Mouse (Mus musculus) heart, adult 2 months (tissue): ENCODE data around the gene H2-T24.

ENCODE experiments used
- CTCF ChIP-seq: fragments of 200-600 bp; IDR thresholded peaks from 2 replicates; pipeline ENCODE4 v1.8.1; 2022; ENCODE audit warnings: antibody characterized with exemption, mild to moderate bottlenecking, moderate library complexity
- POLR2A ChIP-seq: fragments of 200-500 bp; IDR thresholded peaks from 2 replicates; pipeline ENCODE4 v1.6.1; 2011; ENCODE audit warnings: mild to moderate bottlenecking, low read depth, low read length, control low read depth; ENCODE audit not compliant: insufficient read depth

DNA sequence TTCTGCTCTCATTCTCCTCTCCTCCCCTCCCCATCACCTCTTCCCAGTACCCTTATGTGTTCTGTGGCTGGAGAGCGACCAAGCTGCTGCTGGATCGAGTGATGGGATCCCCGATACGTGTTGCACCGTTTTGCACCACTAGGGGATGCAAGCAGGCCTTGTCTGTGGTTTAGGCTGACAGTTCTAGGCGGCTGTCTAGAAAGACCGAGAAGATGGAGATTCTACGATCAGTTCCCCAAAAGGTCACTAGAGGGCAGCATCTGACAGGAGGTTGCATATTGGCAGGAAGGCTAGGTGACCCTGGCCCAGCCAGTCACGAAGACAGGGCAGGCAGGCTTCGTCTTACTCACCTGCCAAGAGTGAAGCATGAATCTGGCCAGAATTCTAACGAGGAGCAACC is 23.4 kb downstream of the H2-T24 start:
- TF ChIP-seq CTCF: peak; percentile 89
- no peak for TF ChIP-seq POLR2A
